Mouse (Mus musculus): ENCODE results near the gene Klhdc8b. TPM values are rescaled to one million over a fixed set of nuclear protein-coding genes. Genes with fewer than 3 reads are reported as not detected.

The Klhdc8b gene
- 10 to 100 TPM; 40.3 to 44.7 TPM for total RNA-seq (2021)
- long read RNA-seq, experiment 1, full-length matches to known transcripts, result 41 of 55 reads
- long read RNA-seq, experiment 1, partial matches to known transcripts, result 4 of 55 reads
- long read RNA-seq, experiment 1, other reads (novel, unspliced or antisense), result 10 of 55 reads
- long read RNA-seq, experiment 2, full-length matches to known transcripts, result 37 of 50 reads
- long read RNA-seq, experiment 2, partial matches to known transcripts, result 5 of 50 reads
- long read RNA-seq, experiment 2, other reads (novel, unspliced or antisense), result 8 of 50 reads

- DNase-seq (ENCODE audit: low spot score in 2 of 2), result no peak
Observed at GRCm38 (mm10) chr9:108461181-108461631, at the start of gene Klhdc8b. Gene Klhdc8b, minus strand, starts transcription at chr9:108461581.

- DNase-seq (ENCODE audit: low spot score in 2 of 2), result no peak
Observed at GRCm38 (mm10) chr9:108508776-108509175, 47.4 kb upstream of the Klhdc8b start.

- DNase-seq (ENCODE audit: low spot score in 2 of 2), result peak; percentile 90 to 93
Observed at GRCm38 (mm10) chr9:108507619-108508434, 46.4 kb upstream of the Klhdc8b start, which contains the start of gene Qars. Gene Qars, plus strand, starts transcription at chr9:108507706.

- DNase-seq (ENCODE audit: low spot score in 2 of 2), result no peak
Observed at GRCm38 (mm10) chr9:108506901-108507300, 45.5 kb upstream of the Klhdc8b start.

- DNase-seq (ENCODE audit: low spot score in 2 of 2), result no peak
Observed at GRCm38 (mm10) chr9:108499943-108500342, 38.6 kb upstream of the Klhdc8b start.

- no peak for DNase-seq (ENCODE audit: low spot score in 2 of 2)
Observed at GRCm38 (mm10) chr9:108499231-108499630, 37.9 kb upstream of the Klhdc8b start.

- no peak for DNase-seq (ENCODE audit: low spot score in 2 of 2)
Observed at GRCm38 (mm10) chr9:108494905-108495304, 33.5 kb upstream of the Klhdc8b start.

GRCm38 (mm10) chr9:108494146-108494825 is 32.9 kb upstream of the Klhdc8b start:
- DNase-seq (ENCODE audit: low spot score in 2 of 2), result no peak

GRCm38 (mm10) chr9:108493246-108493645 is 31.9 kb upstream of the Klhdc8b start:
- DNase-seq (ENCODE audit: low spot score in 2 of 2), result no peak

GRCm38 (mm10) chr9:108492043-108492750 is 30.8 kb upstream of the Klhdc8b start:
- DNase-seq (ENCODE audit: low spot score in 2 of 2), result no peak

- no peak for DNase-seq (ENCODE audit: low spot score in 2 of 2)
Observed at GRCm38 (mm10) chr9:108491286-108491580, 29.9 kb upstream of the Klhdc8b start.

GRCm38 (mm10) chr9:108490559-108491285 is 29.3 kb upstream of the Klhdc8b start, which contains the start of gene Usp19:
Gene Usp19, plus strand, starts transcription at chr9:108490602.
- peak; percentile 94 to 97 for DNase-seq (ENCODE audit: low spot score in 2 of 2)

- DNase-seq (ENCODE audit: low spot score in 2 of 2), result no peak
Observed at GRCm38 (mm10) chr9:108489702-108490558, 28.5 kb upstream of the Klhdc8b start.

- no peak for DNase-seq (ENCODE audit: low spot score in 2 of 2)
Observed at GRCm38 (mm10) chr9:108489215-108489614, 27.8 kb upstream of the Klhdc8b start.

GRCm38 (mm10) chr9:108488403-108488802 is 27.0 kb upstream of the Klhdc8b start:
- no peak for DNase-seq (ENCODE audit: low spot score in 2 of 2)

GRCm38 (mm10) chr9:108486973-108487530 is 25.7 kb upstream of the Klhdc8b start:
- DNase-seq (ENCODE audit: low spot score in 2 of 2), result no peak

- DNase-seq (ENCODE audit: low spot score in 2 of 2), result no peak
Observed at GRCm38 (mm10) chr9:108485301-108485875, 24.0 kb upstream of the Klhdc8b start.

- no peak for DNase-seq (ENCODE audit: low spot score in 2 of 2)
Observed at GRCm38 (mm10) chr9:108484021-108484420, 22.6 kb upstream of the Klhdc8b start.

Data from left cerebral cortex, adult 18-20 months (tissue).